Comparison of ENCODE assay signal across 21 mouse cellular contexts in genomic region chr5:124636694-124637093, GRCm38 (mm10). TPM values are rescaled to one million over a fixed set of nuclear protein-coding genes. Genes with fewer than 3 reads are reported as not detected.
A peak's percentile ranks its signal among the peaks of the same experiment; 100 is the strongest.
DNase-seq lines count a peak whose midpoint lies in the region; ATAC-seq and TF ChIP-seq lines count a peak whose summit lies in the region.
"Had no signal": no experiment of that assay in that cellular context is flagged by ENCODE, and none has a peak within 500 bp of the region (broad histone marks: within the 10 kb centered on the region; RNA-seq: fewer than 3 reads in every experiment).

No protein-coding gene starts in this region.

- DNase-seq in embryonic facial prominence, embryonic 14.5 days (ENCODE audit: low spot score) = peak; percentile 14
- no peak for DNase-seq in embryonic facial prominence, embryonic 10.5 days (ENCODE audit: low spot score)
- DNase-seq in stomach, postnatal 0 days (ENCODE audit: low spot score) = no peak
- peak; percentile 21 for DNase-seq in adipocyte (ENCODE audit: low spot score)
- DNase-seq: adrenal gland, adult 8-10 months; cerebellum, adult 2 months; cerebellum, postnatal 10 days; embryo, embryonic 11 days; forebrain, postnatal 0 days; heart, adult 18-20 months; heart, postnatal 10 days had no signal

- H3K4me3 ChIP-seq in embryonic facial prominence, embryonic 14.5 days (ENCODE audit: low read depth, low read length) = no peak overlapping the region
- no peak overlapping the region for H3K4me3 ChIP-seq in embryonic facial prominence, embryonic 10.5 days
- H3K4me3 ChIP-seq in stomach, embryonic 14.5 days (ENCODE audit: low read depth, low read length) = no peak overlapping the region
- H3K4me3 ChIP-seq in stomach, postnatal 0 days (ENCODE audit: low read depth, low read length) = no peak overlapping the region
- no peak overlapping the region for H3K4me3 ChIP-seq in olfactory bulb, adult 2 months (ENCODE audit: insufficient read depth, low read depth, low read length)
- no peak overlapping the region for H3K4me3 ChIP-seq in midbrain, embryonic 15.5 days
- no peak overlapping the region for H3K4me3 ChIP-seq in forebrain, embryonic 16.5 days (replicated peaks; ENCODE audit: low read length)
- H3K4me3 ChIP-seq: embryonic facial prominence, embryonic 12.5 days; forebrain, embryonic 12.5 days; heart, embryonic 10.5 days; hindbrain, embryonic 12.5 days had no signal

- H3K27ac ChIP-seq in embryonic facial prominence, embryonic 14.5 days (replicated peaks; ENCODE audit: low read depth, low read length) = no peak overlapping the region
- H3K27ac ChIP-seq in embryonic facial prominence, embryonic 10.5 days (replicated peaks) = no peak overlapping the region
- no peak overlapping the region for H3K27ac ChIP-seq in stomach, embryonic 14.5 days (ENCODE audit: low read length)
- H3K27ac ChIP-seq in stomach, postnatal 0 days (replicated peaks) = no peak overlapping the region
- peak overlapping the region; percentile 68 for H3K27ac ChIP-seq in olfactory bulb, adult 2 months (ENCODE audit: insufficient read depth, low read depth, low read length)
- no peak overlapping the region for H3K27ac ChIP-seq in midbrain, embryonic 15.5 days
- H3K27ac ChIP-seq in forebrain, embryonic 16.5 days (ENCODE audit: low read length) = no peak overlapping the region
- H3K27ac ChIP-seq: embryonic facial prominence, embryonic 12.5 days; forebrain, embryonic 12.5 days; heart, embryonic 10.5 days; hindbrain, embryonic 12.5 days had no signal

- TF ChIP-seq EP300 in stomach, postnatal 0 days (optimal IDR thresholded peaks at IDR 0.05) = no peak

- 94% methylated on average over 4 of the region's 4 CpGs for WGBS in embryonic facial prominence, embryonic 14.5 days
- 98% methylated on average over 4 of the region's 4 CpGs for WGBS in embryonic facial prominence, embryonic 10.5 days
- 95% methylated on average over 4 of the region's 4 CpGs for WGBS in stomach, embryonic 14.5 days
- WGBS in stomach, postnatal 0 days = 84% methylated on average over 4 of the region's 4 CpGs
- 88% methylated on average over 4 of the region's 4 CpGs for WGBS in olfactory bulb, adult 2 months
- WGBS in midbrain, embryonic 15.5 days = 98% methylated on average over 4 of the region's 4 CpGs
- WGBS in forebrain, embryonic 16.5 days = 96% methylated on average over 4 of the region's 4 CpGs

- no peak overlapping the region for H3K9ac ChIP-seq in embryonic facial prominence, embryonic 14.5 days (ENCODE audit: low read depth, low read length)
- no peak overlapping the region for H3K9ac ChIP-seq in stomach, embryonic 14.5 days (replicated peaks; ENCODE audit: low read depth, low read length)
- H3K9ac ChIP-seq in stomach, postnatal 0 days (ENCODE audit: low read length) = no peak overlapping the region
- no peak overlapping the region for H3K9ac ChIP-seq in midbrain, embryonic 15.5 days
- H3K9ac ChIP-seq in forebrain, embryonic 16.5 days (replicated peaks; ENCODE audit: low read depth, low read length) = no peak overlapping the region
- H3K9ac ChIP-seq: embryonic facial prominence, embryonic 12.5 days; forebrain, embryonic 12.5 days; forebrain, postnatal 0 days; hindbrain, embryonic 12.5 days had no signal

- TF ChIP-seq POLR2A in olfactory bulb, adult 2 months (IDR thresholded peaks at IDR 0.05; ENCODE audit: insufficient read depth, low read depth, low read length) = no peak

- H3K36me3 ChIP-seq in embryonic facial prominence, embryonic 14.5 days (ENCODE audit: control insufficient read depth, insufficient read depth, low read length) = peaks cover 77% of the 10 kb centered on the region
- peaks cover 88% of the 10 kb centered on the region for H3K36me3 ChIP-seq in embryonic facial prominence, embryonic 10.5 days (replicated peaks)
- H3K36me3 ChIP-seq in stomach, embryonic 14.5 days (ENCODE audit: control insufficient read depth, insufficient read depth, low read length) = peaks cover 62% of the 10 kb centered on the region
- peaks cover 39% of the 10 kb centered on the region for H3K36me3 ChIP-seq in stomach, postnatal 0 days (ENCODE audit: control insufficient read depth, insufficient read depth, low read length)
- peaks cover 60% of the 10 kb centered on the region for H3K36me3 ChIP-seq in midbrain, embryonic 15.5 days (replicated peaks)
- peaks cover 58% of the 10 kb centered on the region for H3K36me3 ChIP-seq in forebrain, embryonic 16.5 days (ENCODE audit: control insufficient read depth, insufficient read depth)

- no peaks in the 10 kb centered on the region for H3K9me3 ChIP-seq in embryonic facial prominence, embryonic 14.5 days (ENCODE audit: control insufficient read depth, low read length)
- no peaks in the 10 kb centered on the region for H3K9me3 ChIP-seq in embryonic facial prominence, embryonic 10.5 days
- no peaks in the 10 kb centered on the region for H3K9me3 ChIP-seq in stomach, embryonic 14.5 days (ENCODE audit: control insufficient read depth, low read depth, low read length)
- H3K9me3 ChIP-seq in stomach, postnatal 0 days (ENCODE audit: control insufficient read depth, low read length) = no peaks in the 10 kb centered on the region
- no peaks in the 10 kb centered on the region for H3K9me3 ChIP-seq in midbrain, embryonic 15.5 days
- H3K9me3 ChIP-seq in forebrain, embryonic 16.5 days (ENCODE audit: control insufficient read depth, low read length) = no peaks in the 10 kb centered on the region
- H3K9me3 ChIP-seq: embryonic facial prominence, embryonic 12.5 days; forebrain, embryonic 12.5 days; G1E; heart, embryonic 10.5 days; hindbrain, embryonic 12.5 days had no signal

- ATAC-seq in embryonic facial prominence, embryonic 14.5 days (ENCODE audit: low read depth) = no peak
- ATAC-seq in stomach, embryonic 14.5 days (ENCODE audit: insufficient number of reproducible peaks, insufficient read depth, low FRiP score, low read depth) = peak; percentile 6; the same call in 1 of the 2 replicates
- no peak for ATAC-seq in stomach, postnatal 0 days (ENCODE audit: low FRiP score, low TSS enrichment)
- ATAC-seq in midbrain, embryonic 15.5 days (replicated peaks) = no peak
- no peak for ATAC-seq in forebrain, embryonic 16.5 days
- ATAC-seq: forebrain, postnatal 0 days; hindbrain, embryonic 16.5 days had no signal

- H3K4me1 ChIP-seq in embryonic facial prominence, embryonic 14.5 days (ENCODE audit: control insufficient read depth, insufficient read depth, low read length) = no peaks in the 10 kb centered on the region
- no peaks in the 10 kb centered on the region for H3K4me1 ChIP-seq in embryonic facial prominence, embryonic 10.5 days
- no peaks in the 10 kb centered on the region for H3K4me1 ChIP-seq in stomach, embryonic 14.5 days (ENCODE audit: control insufficient read depth, insufficient read depth, low read length)
- no peaks in the 10 kb centered on the region for H3K4me1 ChIP-seq in stomach, postnatal 0 days (replicated peaks; ENCODE audit: control insufficient read depth, insufficient read depth)
- peaks cover 22% of the 10 kb centered on the region for H3K4me1 ChIP-seq in olfactory bulb, adult 2 months (ENCODE audit: control insufficient read depth, insufficient read depth, low read length)
- no peaks in the 10 kb centered on the region for H3K4me1 ChIP-seq in midbrain, embryonic 15.5 days
- no peaks in the 10 kb centered on the region for H3K4me1 ChIP-seq in forebrain, embryonic 16.5 days (replicated peaks; ENCODE audit: control insufficient read depth, insufficient read depth, low read length)
- H3K4me1 ChIP-seq: embryonic facial prominence, embryonic 12.5 days; forebrain, embryonic 12.5 days; heart, embryonic 10.5 days; hindbrain, embryonic 12.5 days had no signal

- TF ChIP-seq CTCF in stomach, postnatal 0 days (IDR thresholded peaks at IDR 0.05; ENCODE audit: low read depth) = no peak
- TF ChIP-seq CTCF in olfactory bulb, adult 2 months (IDR thresholded peaks at IDR 0.05; ENCODE audit: insufficient read depth, low read depth, low read length) = no peak

- no peaks in the 10 kb centered on the region for H3K27me3 ChIP-seq in embryonic facial prominence, embryonic 14.5 days (replicated peaks; ENCODE audit: control insufficient read depth, insufficient read depth, low read length)
- H3K27me3 ChIP-seq in embryonic facial prominence, embryonic 10.5 days (replicated peaks; ENCODE audit: low read depth, poor library complexity, severe bottlenecking) = no peaks in the 10 kb centered on the region
- H3K27me3 ChIP-seq in stomach, embryonic 14.5 days (ENCODE audit: control insufficient read depth, insufficient read depth, low read length) = no peaks in the 10 kb centered on the region
- no peaks in the 10 kb centered on the region for H3K27me3 ChIP-seq in stomach, postnatal 0 days (ENCODE audit: control insufficient read depth, insufficient read depth, low read length)
- H3K27me3 ChIP-seq in midbrain, embryonic 15.5 days (replicated peaks) = no peaks in the 10 kb centered on the region
- no peaks in the 10 kb centered on the region for H3K27me3 ChIP-seq in forebrain, embryonic 16.5 days (replicated peaks; ENCODE audit: control insufficient read depth, insufficient read depth, low read length)
- H3K27me3 ChIP-seq: embryonic facial prominence, embryonic 12.5 days; forebrain, embryonic 12.5 days; hindbrain, embryonic 12.5 days had no signal

- H3K4me2 ChIP-seq in embryonic facial prominence, embryonic 14.5 days (ENCODE audit: low read depth, low read length) = no peak overlapping the region
- H3K4me2 ChIP-seq in stomach, embryonic 14.5 days (replicated peaks; ENCODE audit: low read depth, low read length) = no peak overlapping the region
- H3K4me2 ChIP-seq in stomach, postnatal 0 days (replicated peaks; ENCODE audit: low read depth) = no peak overlapping the region
- H3K4me2 ChIP-seq in midbrain, embryonic 15.5 days = no peak overlapping the region
- H3K4me2 ChIP-seq in forebrain, embryonic 16.5 days (ENCODE audit: low read length) = no peak overlapping the region
- H3K4me2 ChIP-seq: embryonic facial prominence, embryonic 12.5 days; forebrain, embryonic 12.5 days; hindbrain, embryonic 12.5 days had no signal

RNA-seq across cellular contexts. Expression of gene Atp6v0a2, which starts 8.3 kb away (rescaled TPM):
- 46.8 and 48.3 TPM in 2 replicates for polyA plus RNA-seq in embryonic facial prominence, embryonic 14.5 days (2014; fragmentation: Nextera tagmentation; extraction: Ambion mirVana)
- 40.8 and 45.0 TPM in 2 replicates for polyA plus RNA-seq in embryonic facial prominence, embryonic 10.5 days (2016; fragmentation: Nextera tagmentation; extraction: Ambion mirVana)
- 43.0 and 44.2 TPM in 2 replicates for polyA plus RNA-seq in stomach, embryonic 14.5 days (2014; fragmentation: Nextera tagmentation; extraction: Ambion mirVana)
- polyA plus RNA-seq in stomach, postnatal 0 days (2015; fragmentation: Nextera tagmentation; extraction: Ambion mirVana) = 27.2 and 29.2 TPM in 2 replicates
- polyA plus RNA-seq in olfactory bulb, adult 2 months (2012; ENCODE audit: insufficient read depth, insufficient read length, low replicate concordance, missing spikeins) = 184 TPM in 1 of 2 replicates, not detected in the other
- 40.0 and 44.4 TPM in 2 replicates for polyA plus RNA-seq in midbrain, embryonic 15.5 days (2015; fragmentation: Nextera tagmentation; extraction: Ambion mirVana)
- 40.0 and 43.7 TPM in 2 replicates for polyA plus RNA-seq in forebrain, embryonic 16.5 days (2015; fragmentation: Nextera tagmentation; extraction: Ambion mirVana)

RNA-seq across cellular contexts. Expression of gene Gtf2h3, which starts 57.8 kb away (rescaled TPM):
- 56.7 and 74.3 TPM in 2 replicates for polyA plus RNA-seq in embryonic facial prominence, embryonic 14.5 days (2014; fragmentation: Nextera tagmentation; extraction: Ambion mirVana)
- 114 TPM in 2 replicates for polyA plus RNA-seq in embryonic facial prominence, embryonic 10.5 days (2016; fragmentation: Nextera tagmentation; extraction: Ambion mirVana)
- 72.4 and 73.6 TPM in 2 replicates for polyA plus RNA-seq in stomach, embryonic 14.5 days (2014; fragmentation: Nextera tagmentation; extraction: Ambion mirVana)
- 24.9 and 27.6 TPM in 2 replicates for polyA plus RNA-seq in stomach, postnatal 0 days (2015; fragmentation: Nextera tagmentation; extraction: Ambion mirVana)
- polyA plus RNA-seq in olfactory bulb, adult 2 months (2012; ENCODE audit: insufficient read depth, insufficient read length, low replicate concordance, missing spikeins) = not detected in 2 replicates
- polyA plus RNA-seq in midbrain, embryonic 15.5 days (2015; fragmentation: Nextera tagmentation; extraction: Ambion mirVana) = 45.1 and 48.1 TPM in 2 replicates
- polyA plus RNA-seq in forebrain, embryonic 16.5 days (2015; fragmentation: Nextera tagmentation; extraction: Ambion mirVana) = 49.3 and 59.1 TPM in 2 replicates

RNA-seq across cellular contexts. Expression of gene Eif2b1, which starts 57.8 kb away (rescaled TPM):
- polyA plus RNA-seq in embryonic facial prominence, embryonic 14.5 days (2014; fragmentation: Nextera tagmentation; extraction: Ambion mirVana) = 74.6 and 74.9 TPM in 2 replicates
- polyA plus RNA-seq in embryonic facial prominence, embryonic 10.5 days (2016; fragmentation: Nextera tagmentation; extraction: Ambion mirVana) = 83.7 and 88.2 TPM in 2 replicates
- polyA plus RNA-seq in stomach, embryonic 14.5 days (2014; fragmentation: Nextera tagmentation; extraction: Ambion mirVana) = 71.2 and 78.7 TPM in 2 replicates
- polyA plus RNA-seq in stomach, postnatal 0 days (2015; fragmentation: Nextera tagmentation; extraction: Ambion mirVana) = 58.8 and 61.2 TPM in 2 replicates
- polyA plus RNA-seq in olfactory bulb, adult 2 months (2012; ENCODE audit: insufficient read depth, insufficient read length, low replicate concordance, missing spikeins) = not detected in 2 replicates
- 62.6 and 63.4 TPM in 2 replicates for polyA plus RNA-seq in midbrain, embryonic 15.5 days (2015; fragmentation: Nextera tagmentation; extraction: Ambion mirVana)
- polyA plus RNA-seq in forebrain, embryonic 16.5 days (2015; fragmentation: Nextera tagmentation; extraction: Ambion mirVana) = 71.1 and 80.1 TPM in 2 replicates

Comparison
In these comparisons a context has a peak if more than half of its experiments do, and no peak if none do; other contexts are left out.
1. DNase-seq: peak in embryonic facial prominence, embryonic 14.5 days (single experiment) and adipocyte (single experiment); none in embryonic facial prominence, embryonic 10.5 days (single experiment) and stomach, postnatal 0 days (single experiment).